Mouse (Mus musculus): ENCODE measurements around the gene Hpdl.
A peak's percentile ranks its signal among the peaks of the same experiment; 100 is the strongest.

DNA sequence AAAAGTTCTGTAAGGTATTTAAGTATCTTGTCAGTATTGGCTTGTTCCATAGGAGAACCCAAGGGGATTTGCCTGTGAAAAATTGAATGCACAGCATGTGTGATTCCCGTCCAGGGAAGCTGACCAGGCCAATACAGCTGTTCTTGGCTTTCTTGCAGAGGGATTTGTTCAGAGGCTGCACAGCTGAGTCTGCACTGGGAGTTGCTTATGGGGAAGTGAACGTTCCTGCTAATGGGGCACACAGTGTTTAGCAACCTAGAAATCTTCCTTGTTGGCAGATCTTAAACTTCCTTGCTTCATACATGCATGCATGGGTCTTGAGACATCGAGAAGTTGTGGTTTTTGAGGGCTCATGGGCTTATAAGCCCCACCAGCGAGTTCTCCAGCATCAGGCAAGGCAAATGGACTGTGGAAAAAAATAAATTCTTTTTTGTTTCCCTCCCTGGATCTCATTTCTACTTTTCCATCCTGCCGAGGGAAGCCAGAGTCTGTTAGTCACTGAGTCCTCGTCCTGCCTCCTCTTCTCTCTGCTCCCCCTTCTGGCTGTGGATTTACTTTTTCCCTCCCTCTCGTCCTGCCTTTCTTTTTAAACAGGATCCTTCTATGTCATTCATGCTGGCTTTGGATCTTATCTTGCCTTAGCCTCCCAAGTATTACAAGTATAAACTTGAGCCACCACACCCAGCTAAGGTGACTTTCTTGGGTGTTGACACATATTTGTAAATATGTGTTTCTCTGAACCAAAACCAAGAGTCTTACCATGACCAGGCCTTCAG is 33.3 kb downstream of the Hpdl start:
- TF ChIP-seq CTCF (IDR thresholded peaks at IDR 0.05; ENCODE audit: extremely low read depth, insufficient read depth, low read length): peak; percentile 30; the same call in 1 of the 2 replicates
- no peak for TF ChIP-seq POLR2A (IDR thresholded peaks at IDR 0.05; ENCODE audit: extremely low read depth, insufficient read depth, low read length)
